Mouse (Mus musculus) heart, postnatal 0 days (tissue): ENCODE results near the gene Ctnnd1.

Experiments
- CTCF ChIP-seq: IDR thresholded peaks from 2 replicates; pipeline ENCODE4 v1.5.1; 2016; ENCODE audit warnings: antibody characterized with exemption, control low read depth, low read depth
- EP300 ChIP-seq: IDR thresholded peaks from 2 replicates; pipeline ENCODE4 v1.6.1; 2016; ENCODE audit warnings: antibody characterized with exemption, low read depth

DNA sequence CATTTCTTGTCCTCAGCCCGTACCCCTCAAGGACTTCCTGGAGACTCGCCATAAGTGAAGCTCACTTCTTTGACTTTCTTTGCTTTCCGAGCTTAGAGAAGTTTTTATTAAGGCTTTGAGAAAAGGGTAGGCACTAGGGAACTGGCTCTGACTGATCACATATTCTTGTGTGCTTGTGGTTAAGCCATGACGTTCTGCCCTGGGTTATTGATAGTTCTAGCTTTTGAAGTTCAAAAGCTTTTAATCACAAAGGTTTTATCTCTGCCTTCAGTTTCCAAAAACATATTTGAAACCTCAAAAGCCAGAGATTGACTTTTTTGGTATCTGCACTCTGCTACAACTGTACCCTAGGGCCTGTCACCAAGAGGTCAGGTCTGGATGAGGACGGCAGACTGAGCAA, 68.3 kb downstream of the Ctnnd1 start:
- no peak for TF ChIP-seq CTCF
- TF ChIP-seq EP300: no peak
